Mouse (Mus musculus) layer of hippocampus, adult 9-10 months (tissue): ENCODE measurements around the gene Olfr1258.
"Not testable (repeated sequence)": the region's sequence is repeated elsewhere in the genome, so short reads cannot be mapped to it uniquely, and the experiment has no call there.

Experiments
- DNase-seq: peaks from one replicate; pipeline ENCODE4 v3.0.0; 2022; ENCODE audit warnings: low spot score

Olfr1258 gene

DNA sequence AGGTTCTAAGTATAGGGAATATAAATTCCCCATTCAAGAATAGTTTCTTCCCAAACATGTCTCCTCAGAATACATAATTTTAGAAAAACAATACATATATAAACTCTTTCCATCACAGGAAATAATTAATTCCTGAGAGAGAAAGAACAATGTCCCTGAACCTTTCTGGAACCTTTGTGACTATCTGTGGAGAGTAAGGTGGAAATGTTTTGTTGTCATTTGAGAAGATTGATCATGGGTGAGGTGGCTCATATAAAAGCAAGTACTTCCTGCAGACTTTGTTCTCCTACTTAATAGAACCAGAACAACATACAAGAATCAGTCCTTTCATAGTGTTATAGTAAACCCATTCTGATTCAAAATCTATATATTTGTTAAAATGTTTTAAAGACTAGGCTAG, at the start of gene Olfr1258:
Gene Olfr1258 (plus strand): TSS at position 301 of the 400 bp plus-strand sequence.
- no peak for DNase-seq

DNA sequence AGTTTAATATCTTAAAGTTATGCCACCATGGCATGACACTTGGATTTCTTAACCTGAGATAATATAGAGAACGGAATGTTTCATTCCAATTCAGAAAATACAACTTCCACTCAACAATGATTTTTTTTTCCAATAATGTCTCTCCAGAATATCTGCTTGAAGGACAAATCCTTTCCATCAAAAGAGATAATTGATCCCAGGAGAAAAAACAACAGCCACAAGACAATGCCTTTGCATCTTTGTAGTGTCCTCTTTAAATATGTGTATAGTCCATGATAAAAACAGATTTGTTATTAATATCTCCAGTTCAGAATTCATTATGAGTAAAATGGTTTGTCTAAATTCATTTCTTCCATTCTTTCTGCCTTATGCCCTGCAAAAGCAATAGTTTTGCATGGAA, 49.0 kb upstream of the Olfr1258 start, which contains the start of gene Olfr1257:
Gene Olfr1257 (plus strand): TSS at position 301 of the 400 bp plus-strand sequence.
- no peak for DNase-seq

DNA sequence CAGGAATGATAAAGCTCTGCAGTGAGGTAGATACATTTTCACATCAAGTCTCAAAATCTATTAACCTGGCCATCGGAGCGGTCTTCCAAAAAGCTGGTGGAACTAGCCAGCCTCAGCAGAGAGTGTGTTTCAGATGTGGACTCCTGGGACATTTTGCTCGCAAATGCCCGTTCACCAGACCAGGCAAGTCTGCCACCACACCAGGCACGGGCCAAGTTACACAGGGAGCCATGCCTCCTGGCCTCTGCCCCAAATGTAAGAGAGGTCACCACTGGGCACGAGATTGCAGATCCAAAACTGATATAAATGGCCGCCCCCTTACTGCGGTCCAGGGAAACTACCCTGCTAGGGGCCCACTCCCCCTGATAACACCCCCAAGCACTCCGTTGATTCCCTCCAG, 14.5 kb upstream of the Olfr1258 start:
- DNase-seq = not testable (repeated sequence)

DNA sequence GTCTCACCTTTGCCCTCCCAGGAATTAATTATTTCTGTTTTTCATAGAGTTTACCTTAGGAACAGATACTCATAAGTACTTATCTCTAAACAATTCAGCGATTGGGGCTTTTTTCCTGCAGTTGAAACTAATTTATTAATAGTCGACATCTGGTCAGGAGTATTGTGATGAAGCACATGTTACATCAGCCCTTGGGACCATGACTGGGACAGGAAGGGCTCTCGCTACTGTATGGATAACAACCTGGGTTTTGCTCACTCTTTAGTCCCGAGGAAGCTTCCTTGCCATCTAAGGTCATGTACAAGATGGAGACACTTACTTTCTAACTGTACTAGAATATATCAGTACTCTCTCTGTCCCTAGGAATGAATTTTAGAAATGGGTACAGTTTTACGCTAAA, 21.5 kb downstream of the Olfr1258 start, which contains the start of gene Olfr1259:
Gene Olfr1259 (minus strand): TSS at position 101 of the 400 bp plus-strand sequence.
- DNase-seq = no peak

DNA sequence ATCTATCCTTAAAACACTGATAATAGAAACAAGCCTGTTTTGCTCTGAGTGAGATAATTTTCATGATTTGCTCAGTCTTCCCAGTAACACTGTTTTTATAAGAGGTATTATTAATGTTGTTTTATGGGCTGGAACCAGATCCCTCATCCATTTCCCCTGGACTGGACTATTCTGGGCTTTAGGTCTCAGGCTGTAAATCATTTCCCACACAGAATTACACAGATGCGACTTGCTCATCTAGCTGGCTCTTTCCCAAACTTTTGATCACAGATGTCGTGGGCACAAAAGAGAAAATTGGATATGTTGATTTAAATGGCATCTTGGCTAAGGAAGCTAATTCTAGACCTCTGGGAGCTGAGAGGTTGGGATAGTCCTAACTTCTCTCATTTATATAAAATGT, 47.1 kb downstream of the Olfr1258 start, which contains the start of gene Olfr1260:
Gene Olfr1260 (plus strand): TSS at position 157 of the 400 bp plus-strand sequence.
- peak; percentile 30 for DNase-seq

DNA sequence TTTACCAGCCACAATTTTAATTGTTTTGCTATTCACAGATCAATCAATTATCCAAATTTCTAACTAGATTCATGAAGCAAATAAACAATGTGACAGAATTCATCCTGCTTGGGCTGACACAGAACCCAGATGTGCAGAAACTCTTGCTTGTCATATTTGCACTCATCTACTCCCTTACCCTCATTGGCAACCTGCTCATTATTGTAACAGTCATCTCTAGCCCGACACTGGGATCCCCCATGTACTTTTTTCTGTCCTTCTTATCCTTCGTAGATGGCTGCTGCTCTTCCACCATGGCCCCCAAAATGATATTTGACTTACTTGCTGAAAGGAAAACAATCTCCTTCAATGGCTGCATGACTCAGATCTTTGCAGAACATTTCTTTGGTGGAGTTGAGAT, 50.6 kb downstream of the Olfr1258 start:
- DNase-seq = no peak
